Mouse (Mus musculus) heart, embryonic 12.5 days (tissue): Measurements from ENCODE around the gene Lrrc59. TPM values are rescaled to one million over a fixed set of nuclear protein-coding genes. Genes with fewer than 3 reads are reported as not detected.
"Not testable (repeated sequence)": the region's sequence is repeated elsewhere in the genome, so short reads cannot be mapped to it uniquely, and the experiment has no call there.

ENCODE experiments used
- ATAC-seq: fragments of 200-750 bp; cut with Nextera tagmentation; 2 replicates; pipeline ENCODE4 v1.8.0; 2017; ENCODE audit warnings: moderate TSS enrichment, moderate library complexity; ENCODE audit not compliant: insufficient number of reproducible peaks, low FRiP score
- H3K27ac ChIP-seq: fragments of 300-500 bp; sonication (generic); 2 replicates; pipeline ENCODE4 v1.5.1; 2016; ENCODE audit warnings: mild to moderate bottlenecking, moderate library complexity; ENCODE audit not compliant: poor library complexity, severe bottlenecking
- H3K27me3 ChIP-seq: fragments of 300-500 bp; sonication (generic); replicated peaks from 2 replicates; pipeline ENCODE4 v1.6.1; 2016; ENCODE audit warnings: mild to moderate bottlenecking, moderate library complexity
- H3K36me3 ChIP-seq: fragments of 300-500 bp; sonication (generic); 2 replicates; pipeline ENCODE4 v1.6.1; 2016; ENCODE audit warnings: mild to moderate bottlenecking, moderate library complexity
- H3K4me1 ChIP-seq: fragments of 300-500 bp; sonication (generic); replicated peaks from 2 replicates; pipeline ENCODE4 v1.6.1; 2016; ENCODE audit warnings: mild to moderate bottlenecking
- H3K4me2 ChIP-seq: fragments of 300-500 bp; sonication (generic); 2 replicates; pipeline ENCODE4 v1.6.1; 2016; ENCODE audit warnings: mild to moderate bottlenecking, moderate library complexity
- H3K4me3 ChIP-seq: fragments of 300-500 bp; sonication (generic); 2 replicates; pipeline ENCODE4 v1.5.1; 2016; ENCODE audit warnings: mild to moderate bottlenecking
- H3K9ac ChIP-seq: fragments of 300-500 bp; sonication (generic); 2 replicates; pipeline ENCODE4 v1.6.1; 2016; ENCODE audit warnings: mild to moderate bottlenecking, moderate library complexity
- H3K9me3 ChIP-seq: fragments of 300-500 bp; sonication (generic); replicated peaks from 2 replicates; pipeline ENCODE4 v1.6.1; 2016; ENCODE audit warnings: mild to moderate bottlenecking, moderate library complexity
- WGBS: fragments of 180-500 bp; shearing (Covaris S2); methylation state at CpG from one replicate; pipeline ENCODE4 v1.1.7; 2016; 5-methylcytosine and 5-hydroxymethylcytosine counted together
- polyA plus RNA-seq: library from polyadenylated mRNA; unstranded; fragments of >200 nt; fragmentation: Nextera tagmentation; extraction: Ambion mirVana; gene quantifications from 2 replicates; pipeline ENCODE4 v1.2.1, GENCODE M21; 2016

The Lrrc59 gene
- polyA plus RNA-seq, 1 experiment from 2014 or later, result 178 TPM

DNA sequence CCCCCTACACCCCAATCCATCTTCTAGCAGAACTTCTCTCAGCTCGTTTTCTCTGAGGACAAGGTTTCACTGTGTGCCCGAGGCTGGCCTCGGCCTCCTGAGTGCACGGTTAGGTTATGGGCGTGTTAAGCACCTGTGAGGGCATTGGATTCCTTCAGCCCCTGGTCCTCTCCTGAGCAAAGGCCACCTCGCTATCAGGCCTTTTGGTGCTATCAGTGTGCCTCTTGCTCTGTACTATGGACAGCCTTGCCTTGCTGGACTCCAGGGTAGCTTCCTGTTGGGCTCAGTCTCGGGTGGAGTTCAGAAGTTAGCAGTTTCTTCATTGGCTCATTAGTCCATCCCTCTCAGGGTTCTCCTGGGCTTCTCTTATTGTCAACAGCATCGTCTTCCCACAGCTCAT lies 3.4 kb downstream of the Lrrc59 start:
- no peaks in the 10 kb centered on the region for H3K27me3 ChIP-seq
- 89% methylated on average over 8 of the region's 8 CpGs for WGBS
- peaks cover 10% of the 10 kb centered on the region for H3K4me1 ChIP-seq
- H3K4me2 ChIP-seq, result no peak overlapping the region
- no peak for ATAC-seq
- H3K4me3 ChIP-seq, result no peak overlapping the region
- H3K9ac ChIP-seq, result no peak overlapping the region
- no peaks in the 10 kb centered on the region for H3K9me3 ChIP-seq
- H3K36me3 ChIP-seq, result peaks cover 66% of the 10 kb centered on the region
- no peak overlapping the region for H3K27ac ChIP-seq

DNA sequence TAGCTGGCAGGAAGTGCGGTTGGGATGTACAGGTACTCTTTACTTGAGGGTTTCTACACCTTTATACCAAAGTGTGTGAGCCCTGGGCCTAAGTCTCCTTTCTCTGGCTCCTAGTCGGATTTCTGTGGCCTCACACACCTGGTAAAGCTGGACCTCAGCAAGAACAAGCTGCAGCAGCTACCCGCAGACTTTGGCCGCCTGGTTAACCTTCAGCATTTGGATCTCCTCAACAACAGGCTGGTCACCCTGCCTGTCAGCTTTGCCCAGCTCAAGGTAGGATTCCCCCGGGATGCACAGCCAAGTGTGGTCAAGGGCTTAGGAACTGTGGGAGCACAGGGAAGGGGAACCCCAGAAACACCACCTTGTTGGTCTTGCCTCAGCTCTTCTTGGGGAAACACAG lies 4.9 kb downstream of the Lrrc59 start:
- 91% methylated on average over 5 of the region's 5 CpGs for WGBS
- Histone ChIP-seq H3K9me3 (no peaks in the 10 kb centered on the region), H3K9ac (no peak overlapping the region), H3K36me3 (peaks cover 81% of the 10 kb centered on the region), H3K4me3 (no peak overlapping the region), H3K27me3 (no peaks in the 10 kb centered on the region), H3K27ac (no peak overlapping the region), H3K4me2 (no peak overlapping the region), H3K4me1 (peaks cover 10% of the 10 kb centered on the region)
- ATAC-seq, result no peak

DNA sequence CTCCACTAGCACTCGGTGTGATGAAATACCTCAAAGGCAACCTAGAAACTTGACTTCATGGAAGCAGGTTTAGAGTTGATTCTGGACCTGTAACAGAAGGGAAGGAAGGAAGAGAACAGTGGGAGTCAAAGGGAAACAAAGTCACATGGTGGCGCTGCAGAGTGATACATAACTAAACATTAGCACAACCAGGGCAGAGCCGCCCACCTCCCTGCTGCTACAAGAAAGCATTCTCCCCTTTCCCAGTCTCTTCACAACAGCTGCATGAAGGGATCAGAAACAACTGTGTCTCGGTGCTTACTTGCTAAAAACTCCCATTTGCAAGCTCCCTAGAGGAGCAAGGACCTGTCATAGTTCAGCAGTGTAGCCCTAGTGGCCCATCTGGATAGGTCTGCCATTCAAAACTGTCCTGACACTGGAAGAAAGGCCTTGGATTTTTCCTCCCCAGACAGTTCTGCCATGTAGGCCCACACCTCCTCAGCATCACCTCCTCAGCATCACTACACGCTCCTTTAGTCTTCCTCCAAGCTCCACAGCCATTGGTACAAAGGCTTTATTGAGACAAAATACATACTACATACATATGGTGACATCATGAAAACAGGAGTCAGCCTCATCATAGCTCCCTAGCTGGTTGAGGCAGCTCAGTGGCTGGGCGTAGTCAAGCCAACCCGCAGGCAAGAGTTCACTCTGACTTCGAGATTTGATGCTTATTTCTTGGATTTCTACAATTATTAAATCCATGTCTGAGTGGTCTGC lies 15.1 kb downstream of the Lrrc59 start:
- H3K4me1 ChIP-seq, result no peaks in the 10 kb centered on the region
- WGBS, result 89% methylated on average over 8 of the region's 8 CpGs
- peaks cover 92% of the 10 kb centered on the region for H3K36me3 ChIP-seq
- no peak overlapping the region; the same call in 1 of the 2 replicates for H3K9ac ChIP-seq
- no peaks in the 10 kb centered on the region for H3K27me3 ChIP-seq
- no peak for ATAC-seq
- no peak overlapping the region for H3K4me3 ChIP-seq
- H3K27ac ChIP-seq, result no peak overlapping the region
- no peak overlapping the region for H3K4me2 ChIP-seq
- H3K9me3 ChIP-seq, result no peaks in the 10 kb centered on the region

DNA sequence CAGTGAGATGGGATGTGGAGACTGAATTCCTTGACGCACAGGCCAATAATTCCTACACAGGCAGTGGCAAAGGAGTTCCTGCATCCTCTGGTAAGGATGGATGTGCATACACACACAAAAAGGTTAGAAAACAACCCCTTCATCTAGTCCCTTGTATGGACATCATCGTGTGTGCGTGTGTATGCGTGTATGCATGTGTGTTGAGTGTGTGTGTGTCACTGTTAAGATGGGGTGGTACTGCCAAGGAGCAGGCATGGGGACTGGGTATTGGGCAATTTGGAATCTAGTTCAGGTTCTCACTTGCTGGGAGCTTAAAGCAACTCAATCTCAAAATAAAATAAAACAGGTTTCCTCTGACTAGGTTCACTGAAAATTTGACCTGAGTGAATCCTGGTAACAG lies 16.9 kb downstream of the Lrrc59 start:
- no peaks in the 10 kb centered on the region for H3K27me3 ChIP-seq
- no peak overlapping the region for H3K4me3 ChIP-seq
- no peak for ATAC-seq
- H3K9me3 ChIP-seq, result no peaks in the 10 kb centered on the region
- H3K4me1 ChIP-seq, result no peaks in the 10 kb centered on the region
- H3K36me3 ChIP-seq, result peaks cover 90% of the 10 kb centered on the region
- no peak overlapping the region for H3K27ac ChIP-seq
- no peak overlapping the region for H3K4me2 ChIP-seq
- H3K9ac ChIP-seq, result no peak overlapping the region
- 90% methylated on average over 4 of the region's 4 CpGs for WGBS

DNA sequence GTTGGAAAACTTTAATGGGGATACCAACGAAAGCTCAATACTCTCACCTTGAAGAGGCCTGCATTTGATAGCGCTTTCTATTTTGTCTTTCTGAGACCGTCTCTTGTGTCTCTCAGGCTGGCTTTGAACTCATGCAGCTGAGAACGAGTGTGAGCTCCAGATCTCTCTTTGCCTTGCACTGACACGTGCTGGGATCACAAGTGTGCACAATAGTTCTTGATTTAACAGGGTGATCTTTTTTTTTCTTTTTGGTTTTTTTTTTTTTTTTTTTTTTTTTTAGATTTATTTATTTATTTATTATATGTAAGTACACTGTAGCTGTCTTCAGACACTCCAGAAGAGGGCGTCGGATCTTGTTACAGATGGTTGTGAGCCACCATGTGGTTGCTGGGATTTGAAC lies 21.7 kb downstream of the Lrrc59 start:
- Histone ChIP-seq H3K4me1 (peaks cover 10% of the 10 kb centered on the region), H3K36me3 (peaks cover 44% of the 10 kb centered on the region)
- H3K9ac ChIP-seq, H3K4me3 ChIP-seq, H3K9me3 ChIP-seq, H3K27me3 ChIP-seq, ATAC-seq, H3K4me2 ChIP-seq, H3K27ac ChIP-seq: not testable (repeated sequence)
- WGBS, result 94% methylated on average over 7 of the region's 7 CpGs

DNA sequence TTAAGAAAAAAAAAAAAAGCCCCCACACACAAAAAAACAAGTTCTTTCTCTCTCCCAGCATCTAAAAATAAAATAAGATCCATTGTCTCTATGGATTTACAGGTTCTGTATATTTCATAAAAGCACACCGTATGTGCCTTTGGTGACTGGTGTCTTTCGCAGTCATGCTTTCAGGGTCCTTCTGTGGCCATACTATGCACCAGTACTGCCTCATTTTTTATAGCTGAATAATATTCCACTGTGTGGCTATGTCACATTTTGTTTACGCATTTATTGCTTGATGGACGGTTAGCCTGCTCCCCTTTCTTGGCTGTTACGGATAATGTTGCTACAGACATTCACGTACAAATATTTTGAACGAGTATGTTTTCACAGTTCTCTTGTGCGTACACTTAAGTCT lies 23.4 kb downstream of the Lrrc59 start:
- 42% methylated on average over 8 of the region's 8 CpGs for WGBS
- no peak overlapping the region for H3K9ac ChIP-seq
- H3K4me1 ChIP-seq, result peaks cover 10% of the 10 kb centered on the region
- H3K27ac ChIP-seq, result no peak overlapping the region
- H3K9me3 ChIP-seq, result no peaks in the 10 kb centered on the region
- H3K27me3 ChIP-seq, result no peaks in the 10 kb centered on the region
- no peak for ATAC-seq
- peak overlapping the region; percentile 79 for H3K4me3 ChIP-seq
- H3K4me2 ChIP-seq, result peak overlapping the region; percentile 79
- H3K36me3 ChIP-seq, result peaks cover 41% of the 10 kb centered on the region

DNA sequence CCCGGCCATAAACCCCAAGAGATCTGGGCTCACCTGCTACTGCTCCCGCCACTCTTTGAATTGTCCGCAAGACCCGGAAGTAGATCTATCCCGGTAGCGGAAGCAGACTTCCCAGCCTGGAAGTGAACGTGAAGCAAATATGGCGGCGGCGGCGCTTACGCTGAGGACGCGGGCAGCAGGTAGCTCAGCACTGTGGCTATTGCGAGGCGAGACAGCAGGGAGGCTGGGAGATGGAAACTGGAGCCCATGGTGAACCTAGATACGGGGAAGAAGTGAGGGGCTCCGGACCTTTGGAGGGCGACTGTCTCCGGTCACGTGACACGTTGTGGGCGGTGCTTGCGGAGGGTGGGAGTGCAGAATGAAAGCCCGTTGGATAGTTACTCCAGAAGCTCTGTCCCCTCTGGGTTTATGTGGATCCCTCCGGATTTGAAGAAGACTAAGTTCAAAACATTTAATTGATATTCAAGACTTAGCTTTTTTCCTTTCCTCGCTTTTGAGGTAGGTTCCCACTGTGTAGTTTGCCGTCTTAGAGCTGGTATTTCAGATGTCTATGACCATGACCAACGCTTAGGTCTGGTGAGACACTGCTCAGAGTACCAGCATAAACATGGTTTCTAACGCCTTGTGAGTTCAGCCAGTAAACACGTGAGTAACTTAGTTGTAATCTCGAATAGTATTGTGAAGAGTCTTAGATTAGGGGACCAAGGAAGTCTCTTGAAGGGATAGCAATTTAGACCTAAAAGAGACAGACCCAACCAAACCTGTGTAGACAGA lies 24.3 kb downstream of the Lrrc59 start, which contains the start of the genes Mrpl27 and Eme1:
Mrpl27 (plus strand) TSS at position 105 of the 774 bp plus-strand sequence.
Eme1 (minus strand) TSS at position 302 of the 774 bp plus-strand sequence.
- Histone ChIP-seq H3K4me3 (peak within 1 kb of the TSS; percentile 79), H3K36me3 (peaks cover 45% of the 10 kb centered on the region), H3K9me3 (no peaks in the 10 kb centered on the region), H3K27ac (peak within 1 kb of the TSS; percentile 93), H3K27me3 (no peaks in the 10 kb centered on the region), H3K9ac (peak within 1 kb of the TSS; percentile 76), H3K4me2 (peak within 1 kb of the TSS; percentile 79), H3K4me1 (peaks cover 10% of the 10 kb centered on the region)
- WGBS, result under 1% methylated on average over 32 of the region's 32 CpGs
- peak; percentile 88 for ATAC-seq

- 50% methylated on average over 1 of the region's 1 CpGs for WGBS
- peaks cover 78% of the 10 kb centered on the region for H3K36me3 ChIP-seq
Measured at GRCm38 (mm10) chr11:94661344-94661743, 31.8 kb downstream of the Lrrc59 start.

DNA sequence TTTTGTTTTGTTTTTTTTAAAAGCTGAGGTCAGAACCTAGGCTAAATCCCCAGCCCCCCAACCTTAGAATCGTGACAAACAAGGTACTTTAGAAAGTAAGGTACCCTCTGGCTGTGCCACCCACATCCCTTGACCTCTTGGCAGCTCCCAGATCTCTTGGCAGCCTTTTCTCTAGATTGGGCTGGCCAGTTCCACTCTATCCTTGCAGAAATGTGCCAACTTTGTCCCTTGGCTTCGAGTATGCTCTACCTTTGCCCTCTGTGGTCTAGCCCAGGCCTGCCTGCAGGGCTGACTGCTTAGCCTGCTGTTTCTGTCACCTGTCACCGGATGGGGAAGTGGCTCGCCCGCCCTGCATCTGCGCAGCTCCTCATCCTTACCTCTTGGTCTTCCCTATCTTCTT lies 35.7 kb downstream of the Lrrc59 start:
- H3K4me2 ChIP-seq, result no peak overlapping the region
- no peaks in the 10 kb centered on the region for H3K4me1 ChIP-seq
- peaks cover 84% of the 10 kb centered on the region for H3K36me3 ChIP-seq
- ATAC-seq, result no peak
- no peak overlapping the region for H3K27ac ChIP-seq
- WGBS, result 88% methylated on average over 6 of the region's 6 CpGs
- no peaks in the 10 kb centered on the region for H3K9me3 ChIP-seq
- no peak overlapping the region for H3K4me3 ChIP-seq
- no peaks in the 10 kb centered on the region for H3K27me3 ChIP-seq
- no peak overlapping the region for H3K9ac ChIP-seq

More at GRCm38 (mm10) chr11:94661344-94661743, 31.8 kb downstream of the Lrrc59 start:
- H3K9ac ChIP-seq, result no peak overlapping the region
- no peak overlapping the region for H3K4me2 ChIP-seq
- H3K4me1 ChIP-seq, result no peaks in the 10 kb centered on the region
- H3K27me3 ChIP-seq, result no peaks in the 10 kb centered on the region
- ATAC-seq, result no peak
- H3K4me3 ChIP-seq, result no peak overlapping the region
- H3K9me3 ChIP-seq, result no peaks in the 10 kb centered on the region
- no peak overlapping the region for H3K27ac ChIP-seq

DNA sequence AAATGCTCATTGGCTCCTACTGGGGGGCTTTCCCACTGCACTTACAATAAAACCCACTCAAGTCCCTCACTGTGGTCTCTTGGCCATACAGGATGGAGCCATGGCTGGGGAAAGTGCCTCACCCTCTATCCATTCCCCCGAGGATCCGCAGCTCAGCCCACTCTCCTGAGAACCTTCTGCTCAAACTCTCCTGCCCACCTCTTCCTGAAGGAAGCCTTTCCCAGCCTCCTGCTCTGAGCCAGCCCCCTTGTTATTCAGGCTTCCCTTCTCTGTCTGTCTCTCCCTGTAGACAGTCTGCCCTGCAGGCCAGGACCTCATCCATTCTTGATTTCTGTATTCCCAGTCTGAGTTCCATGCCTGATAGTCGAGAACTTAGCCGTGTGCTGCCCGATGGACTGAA lies 45.4 kb downstream of the Lrrc59 start:
- Histone ChIP-seq H3K27me3 (no peaks in the 10 kb centered on the region), H3K9me3 (no peaks in the 10 kb centered on the region), H3K4me1 (peaks cover 27% of the 10 kb centered on the region), H3K4me3 (no peak overlapping the region), H3K9ac (no peak overlapping the region), H3K36me3 (peaks cover 11% of the 10 kb centered on the region), H3K27ac (no peak overlapping the region), H3K4me2 (no peak overlapping the region)
- ATAC-seq, result no peak
- WGBS, result 74% methylated on average over 5 of the region's 5 CpGs

DNA sequence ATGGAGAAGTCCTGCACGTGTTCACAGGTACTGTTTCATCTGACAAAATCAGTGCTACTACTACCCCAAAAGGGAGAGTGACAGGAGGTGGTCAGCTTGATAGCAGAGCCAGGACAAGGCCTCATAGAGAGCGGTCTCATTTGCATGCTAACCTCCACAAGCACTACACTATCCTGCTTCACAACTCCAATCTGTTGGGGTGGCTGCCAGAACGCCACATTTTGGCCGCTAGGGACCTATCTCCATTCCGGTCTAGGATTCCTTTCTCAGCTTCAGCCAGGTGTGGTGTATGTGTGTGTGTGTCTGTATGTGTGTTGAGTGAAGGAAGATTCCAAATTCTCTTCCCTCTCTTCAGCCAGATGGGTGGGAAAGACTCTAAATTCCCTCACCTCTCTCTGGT lies 45.9 kb downstream of the Lrrc59 start:
- Histone ChIP-seq H3K4me3 (no peak overlapping the region), H3K9ac (no peak overlapping the region)
- 79% methylated on average over 5 of the region's 5 CpGs for WGBS

More for the DNA sequence above, 45.9 kb downstream of the Lrrc59 start:
- Histone ChIP-seq H3K4me2 (peak overlapping the region; percentile 88; the same call in 1 of the 2 replicates), H3K9me3 (no peaks in the 10 kb centered on the region), H3K36me3 (peaks cover 6% of the 10 kb centered on the region), H3K4me1 (peaks cover 27% of the 10 kb centered on the region), H3K27ac (no peak overlapping the region), H3K27me3 (no peaks in the 10 kb centered on the region)
- no peak for ATAC-seq
